Mouse (Mus musculus) midbrain, embryonic 14.5 days (tissue): ENCODE results near the gene 9130213A22Rik. TPM values are rescaled to one million over a fixed set of nuclear protein-coding genes. Genes with fewer than 3 reads are reported as not detected.

Experiments
- ATAC-seq: fragments of 200-750 bp; cut with Nextera tagmentation; 2 replicates; pipeline ENCODE4 v1.8.0; 2017; ENCODE audit warnings: moderate number of reproducible peaks, moderate library complexity; ENCODE audit not compliant: low FRiP score, low TSS enrichment
- DNase-seq: peaks from one replicate; pipeline ENCODE4 v3.0.0-alpha.2; 2015
- H3K27ac ChIP-seq: fragments of 300-500 bp; sonication (generic); replicated peaks from 2 replicates; pipeline ENCODE4 v1.5.1; 2014; ENCODE audit warnings: mild to moderate bottlenecking, low read depth, low read length, moderate library complexity
- H3K27me3 ChIP-seq: fragments of 300-500 bp; sonication (generic); 2 replicates; pipeline ENCODE4 v1.6.1; 2014; ENCODE audit warnings: low read length, control low read depth, mixed read lengths; ENCODE audit not compliant: control insufficient read depth, insufficient read depth
- H3K36me3 ChIP-seq: fragments of 300-500 bp; sonication (generic); 2 replicates; pipeline ENCODE4 v1.6.1; 2014; ENCODE audit warnings: low read length, control low read depth; ENCODE audit not compliant: control insufficient read depth, insufficient read depth
- H3K4me1 ChIP-seq: fragments of 300-500 bp; sonication (generic); 2 replicates; pipeline ENCODE4 v1.6.1; 2014; ENCODE audit warnings: mild to moderate bottlenecking, antibody characterized with exemption, low read length, control low read depth; ENCODE audit not compliant: control insufficient read depth, insufficient read depth
- H3K4me2 ChIP-seq: fragments of 300-500 bp; sonication (generic); 2 replicates; pipeline ENCODE4 v1.6.1; 2014; ENCODE audit warnings: mild to moderate bottlenecking, low read length, moderate library complexity
- H3K4me3 ChIP-seq: fragments of 300-500 bp; sonication (generic); replicated peaks from 2 replicates; pipeline ENCODE4 v1.5.1; 2014; ENCODE audit warnings: low read depth, low read length
- H3K9ac ChIP-seq: fragments of 300-500 bp; sonication (generic); replicated peaks from 2 replicates; pipeline ENCODE4 v1.6.1; 2014; ENCODE audit warnings: mild to moderate bottlenecking, low read length, moderate library complexity
- H3K9me3 ChIP-seq: fragments of 300-500 bp; sonication (generic); 2 replicates; pipeline ENCODE4 v1.6.1; 2016; ENCODE audit warnings: low read length, control low read depth, mixed read lengths; ENCODE audit not compliant: control insufficient read depth
- WGBS: fragments of 180-500 bp; shearing (Covaris S2); extraction: QIAGEN DNeasy Blood & Tissue Kit; methylation state at CpG from one replicate; pipeline ENCODE4 v1.1.7; 2014; 5-methylcytosine and 5-hydroxymethylcytosine counted together
- polyA plus RNA-seq: library from polyadenylated mRNA; unstranded; fragments of >200 nt; fragmentation: Nextera tagmentation; extraction: Ambion mirVana; gene quantifications from 2 replicates; pipeline ENCODE4 v1.2.1, GENCODE M21; 2014

Gene 9130213A22Rik
- polyA plus RNA-seq, 1 experiment from 2014 or later = 0.22 TPM

- H3K9ac ChIP-seq = peak overlapping the region; percentile 74
- no peaks in the 10 kb centered on the region for H3K9me3 ChIP-seq
- DNase-seq = peak; percentile 97
- H3K4me3 ChIP-seq = peak overlapping the region; percentile 32
- no peaks in the 10 kb centered on the region for H3K27me3 ChIP-seq
- H3K27ac ChIP-seq = peak overlapping the region; percentile 95
- under 1% methylated on average over 14 of the region's 14 CpGs for WGBS
- peaks cover 20% of the 10 kb centered on the region for H3K4me1 ChIP-seq
- peak overlapping the region; percentile 72 for H3K4me2 ChIP-seq
- peak; percentile 76; the same call in 1 of the 2 replicates for ATAC-seq
- H3K36me3 ChIP-seq = no peaks in the 10 kb centered on the region
These were observed 49.1 kb downstream of the 9130213A22Rik start for GRCm38 (mm10) chr11:69073065-69073888.

GRCm38 (mm10) chr11:69072666-69073064 is 49.7 kb downstream of the 9130213A22Rik start:
- 10% methylated on average over 9 of the region's 9 CpGs for WGBS
- Histone ChIP-seq H3K27ac (peak overlapping the region; percentile 95), H3K27me3 (no peaks in the 10 kb centered on the region), H3K36me3 (no peaks in the 10 kb centered on the region), H3K4me3 (peak overlapping the region; percentile 32), H3K4me2 (peak overlapping the region; percentile 72), H3K4me1 (peaks cover 20% of the 10 kb centered on the region), H3K9me3 (no peaks in the 10 kb centered on the region), H3K9ac (peak overlapping the region; percentile 74)
- no peak for DNase-seq
- ATAC-seq = no peak

- H3K9me3 ChIP-seq = no peaks in the 10 kb centered on the region
- 80% methylated on average over 11 of the region's 11 CpGs for WGBS
- peak overlapping the region; percentile 95 for H3K27ac ChIP-seq
- H3K36me3 ChIP-seq = no peaks in the 10 kb centered on the region
- H3K4me3 ChIP-seq = peak overlapping the region; percentile 32
- H3K4me2 ChIP-seq = peak overlapping the region; percentile 72
- DNase-seq (no peak), ATAC-seq (no peak)
- H3K9ac ChIP-seq = peak overlapping the region; percentile 74
- no peaks in the 10 kb centered on the region for H3K27me3 ChIP-seq
- peaks cover 20% of the 10 kb centered on the region for H3K4me1 ChIP-seq
These were observed 50.2 kb downstream of the 9130213A22Rik start for GRCm38 (mm10) chr11:69072234-69072633.

GRCm38 (mm10) chr11:69071262-69071661 is 51.1 kb downstream of the 9130213A22Rik start:
- Histone ChIP-seq H3K9ac (peak overlapping the region; percentile 77), H3K36me3 (no peaks in the 10 kb centered on the region), H3K27ac (peak overlapping the region; percentile 89), H3K4me2 (peak overlapping the region; percentile 72), H3K9me3 (no peaks in the 10 kb centered on the region), H3K4me3 (peak overlapping the region; percentile 59), H3K4me1 (peaks cover 25% of the 10 kb centered on the region), H3K27me3 (no peaks in the 10 kb centered on the region)
- 27% methylated on average over 9 of the region's 9 CpGs for WGBS
- DNase-seq (no peak), ATAC-seq (no peak)

GRCm38 (mm10) chr11:69070590-69071222 is 51.7 kb downstream of the 9130213A22Rik start, which contains the start of gene Tmem107:
Tmem107 (plus strand) TSS chr11:69070806.
- DNase-seq (peak; percentile 98), ATAC-seq (peak; percentile 88)
- peak within 1 kb of the TSS; percentile 72 for H3K4me2 ChIP-seq
- peaks cover 29% of the 10 kb centered on the region for H3K4me1 ChIP-seq
- no peaks in the 10 kb centered on the region for H3K9me3 ChIP-seq
- peak within 1 kb of the TSS; percentile 59 for H3K4me3 ChIP-seq
- peak within 1 kb of the TSS; percentile 89 for H3K27ac ChIP-seq
- no peaks in the 10 kb centered on the region for H3K27me3 ChIP-seq
- peak within 1 kb of the TSS; percentile 77 for H3K9ac ChIP-seq
- under 1% methylated on average over 47 of the region's 47 CpGs for WGBS
- no peaks in the 10 kb centered on the region for H3K36me3 ChIP-seq

GRCm38 (mm10) chr11:69070093-69070492 is 52.3 kb downstream of the 9130213A22Rik start:
- H3K4me2 ChIP-seq = peak overlapping the region; percentile 72
- peak overlapping the region; percentile 77 for H3K9ac ChIP-seq
- no peak for ATAC-seq
- peaks cover 29% of the 10 kb centered on the region for H3K4me1 ChIP-seq
- H3K27me3 ChIP-seq = no peaks in the 10 kb centered on the region
- no peak for DNase-seq
- under 1% methylated on average over 13 of the region's 13 CpGs for WGBS
- no peaks in the 10 kb centered on the region for H3K36me3 ChIP-seq
- H3K27ac ChIP-seq = peak overlapping the region; percentile 89
- peak overlapping the region; percentile 59 for H3K4me3 ChIP-seq
- H3K9me3 ChIP-seq = no peaks in the 10 kb centered on the region

Other genes starting within 250 kb of the 9130213A22Rik start
- not detected in 2 replicates for gene Rnf222, start 234.0 kb downstream of the 9130213A22Rik start, polyA plus RNA-seq
- gene Rpl26, start 221.0 kb downstream of the 9130213A22Rik start, polyA plus RNA-seq = 670 and 732 TPM in 2 replicates
- 0.53 and 1.1 TPM in 2 replicates for gene Odf4, start 195.5 kb downstream of the 9130213A22Rik start, polyA plus RNA-seq
- gene Arhgef15, start 165.1 kb downstream of the 9130213A22Rik start, polyA plus RNA-seq = 19.3 and 19.5 TPM in 2 replicates
- 1.1 and 1.9 TPM in 2 replicates for gene Slc25a35, start 154.5 kb downstream of the 9130213A22Rik start, polyA plus RNA-seq
- 22.1 and 22.4 TPM in 2 replicates for gene Rangrf, start 147.4 kb downstream of the 9130213A22Rik start, polyA plus RNA-seq
- 12.6 and 16.5 TPM in 2 replicates for gene Pfas, start 114.1 kb downstream of the 9130213A22Rik start, polyA plus RNA-seq
- 55.8 and 56.1 TPM in 2 replicates for gene Ctc1, start 106.7 kb downstream of the 9130213A22Rik start, polyA plus RNA-seq
- gene Aurkb, start 76.9 kb downstream of the 9130213A22Rik start, polyA plus RNA-seq = 14.6 and 29.6 TPM in 2 replicates
- gene Borcs6, start 62.9 kb downstream of the 9130213A22Rik start, polyA plus RNA-seq = 17.3 and 20.1 TPM in 2 replicates
- gene Tmem107, start 51.8 kb downstream of the 9130213A22Rik start, polyA plus RNA-seq = 28.0 and 36.5 TPM in 2 replicates
- gene Vamp2, start 34.1 kb downstream of the 9130213A22Rik start, polyA plus RNA-seq = 258 and 260 TPM in 2 replicates
- gene Per1, start 27.4 kb downstream of the 9130213A22Rik start, polyA plus RNA-seq = 9.3 and 13.1 TPM in 2 replicates
- gene Hes7, start 2.2 kb downstream of the 9130213A22Rik start, polyA plus RNA-seq = 0.26 and 0.78 TPM in 2 replicates
- gene Aloxe3, start 3.3 kb upstream of the 9130213A22Rik start, polyA plus RNA-seq = 2.8 and 3.2 TPM in 2 replicates
- gene Alox12b, start 34.4 kb upstream of the 9130213A22Rik start, polyA plus RNA-seq = 0.08 and 0.22 TPM in 2 replicates
- gene Alox8, start 75.3 kb upstream of the 9130213A22Rik start, polyA plus RNA-seq = 0.17 and 0.26 TPM in 2 replicates
- gene Gucy2e, start 114.4 kb upstream of the 9130213A22Rik start, polyA plus RNA-seq = 0.37 and 0.49 TPM in 2 replicates
- 14.9 and 18.6 TPM in 2 replicates for gene Cntrob, start 201.2 kb upstream of the 9130213A22Rik start, polyA plus RNA-seq
- gene Trappc1, start 201.4 kb upstream of the 9130213A22Rik start, polyA plus RNA-seq = 189 and 220 TPM in 2 replicates
- gene Kcnab3, start 203.7 kb upstream of the 9130213A22Rik start, polyA plus RNA-seq = 4.1 and 4.3 TPM in 2 replicates
- gene Rnf227, start 217.9 kb upstream of the 9130213A22Rik start, polyA plus RNA-seq = 222 and 270 TPM in 2 replicates
- gene Chd3, start 246.8 kb upstream of the 9130213A22Rik start, polyA plus RNA-seq = 77.5 and 80.8 TPM in 2 replicates